Mouse (Mus musculus) heart, adult 2 months (tissue): ENCODE measurements around the gene Sash3.

Source experiments
- CTCF ChIP-seq: fragments of 200-600 bp; IDR thresholded peaks from 2 replicates; pipeline ENCODE4 v1.8.1; 2022; ENCODE audit warnings: antibody characterized with exemption, mild to moderate bottlenecking, moderate library complexity
- EP300 ChIP-seq: fragments of 200-500 bp; IDR thresholded peaks from 2 replicates; pipeline ENCODE4 v1.6.1; 2011; ENCODE audit warnings: low read depth, low read length, control low read depth; ENCODE audit not compliant: insufficient read depth
- POLR2A ChIP-seq: fragments of 200-500 bp; IDR thresholded peaks from 2 replicates; pipeline ENCODE4 v1.6.1; 2011; ENCODE audit warnings: mild to moderate bottlenecking, low read depth, low read length, control low read depth; ENCODE audit not compliant: insufficient read depth

DNA sequence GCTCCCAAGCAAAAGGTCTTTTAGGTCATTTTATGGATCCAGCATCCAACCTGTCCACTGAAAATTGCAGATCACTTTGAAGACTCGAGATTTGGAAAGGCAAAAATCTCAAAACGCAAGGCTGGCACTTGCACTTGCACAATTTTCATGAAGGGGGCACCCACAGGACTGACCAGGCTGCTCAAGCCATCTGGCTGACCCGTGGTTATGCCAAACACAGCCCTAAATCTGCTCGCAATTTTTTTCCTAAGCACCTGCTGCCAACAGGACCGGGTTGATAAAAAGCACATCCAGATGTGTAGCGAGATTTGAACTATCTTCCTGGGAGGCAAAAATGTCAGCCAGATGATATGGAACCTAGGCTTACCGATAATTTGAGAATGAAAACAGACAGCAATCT, 57.5 kb downstream of the Sash3 start:
- TF ChIP-seq POLR2A (no peak), CTCF (no peak), EP300 (no peak)
